Mouse (Mus musculus) ES-E14 (cell line): ENCODE results near the gene Rnase12.

ENCODE experiments used
- MAFK ChIP-seq: IDR thresholded peaks from 2 replicates; pipeline ENCODE4 v1.6.1; 2014; ENCODE audit warnings: mild to moderate bottlenecking, low read depth, low read length, inconsistent platforms; ENCODE audit not compliant: insufficient read depth
- ZC3H11A ChIP-seq: IDR thresholded peaks from 2 replicates; pipeline ENCODE4 v1.6.1; 2012; ENCODE audit warnings: low read depth, mild to moderate bottlenecking, inconsistent platforms, low read length, borderline replicate concordance
- ZNF384 ChIP-seq: IDR thresholded peaks from 2 replicates; pipeline ENCODE4 v1.6.1; 2012; ENCODE audit warnings: low read depth, low read length, inconsistent platforms

DNA sequence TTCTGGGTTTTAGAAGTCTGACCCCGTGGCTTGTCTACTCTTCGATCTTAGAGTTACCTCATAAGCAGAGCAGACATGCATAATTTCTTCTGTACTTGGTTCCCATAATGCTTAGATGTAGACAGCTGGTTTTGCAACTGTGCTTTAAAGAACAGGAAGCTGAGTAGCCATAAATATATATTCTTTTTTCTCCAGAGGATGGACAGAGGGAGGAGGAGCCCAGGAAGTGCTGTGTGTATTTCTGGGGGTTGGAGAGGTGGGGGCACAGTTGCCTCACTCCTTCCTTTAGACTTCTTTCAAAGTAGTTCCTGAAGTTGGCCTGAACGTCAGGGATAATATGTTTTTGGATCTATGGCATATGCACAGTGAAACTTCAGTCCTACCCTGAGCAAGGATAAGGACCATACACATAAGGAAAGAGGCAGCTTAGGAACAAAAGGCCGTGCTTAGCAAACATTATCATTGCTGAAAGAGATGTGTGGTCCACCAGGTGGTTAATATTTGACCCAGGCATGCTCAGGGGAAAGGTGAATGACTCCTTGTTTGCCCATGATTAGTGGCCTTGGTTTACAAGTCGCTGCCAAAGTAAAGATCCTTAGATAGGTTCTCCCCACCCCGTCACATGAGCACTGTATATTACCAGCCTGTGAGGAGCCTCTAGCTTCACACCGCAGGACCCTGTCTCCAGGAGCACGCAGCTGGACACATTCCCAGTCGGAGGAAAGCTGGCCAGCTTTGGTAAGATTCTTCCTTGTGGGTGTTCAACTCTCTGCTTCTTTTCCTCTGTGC, 38.5 kb upstream of the Rnase12 start:
- no peak for TF ChIP-seq ZNF384
- TF ChIP-seq MAFK = no peak
- no peak for TF ChIP-seq ZC3H11A
